Mouse (Mus musculus) thymus, adult 2 months (tissue): Measurements from ENCODE around the gene Shank2. TPM values are rescaled to one million over a fixed set of nuclear protein-coding genes. Genes with fewer than 3 reads are reported as not detected.

Experiments
- DNase-seq: peaks from one replicate; pipeline ENCODE4 v3.0.0; 2021
- H3K27ac ChIP-seq: fragments of 200-500 bp; 2 replicates; pipeline ENCODE4 v1.5.1; 2012; ENCODE audit warnings: low read length, control low read depth; ENCODE audit not compliant: control insufficient read depth, insufficient read depth
- H3K27me3 ChIP-seq: fragments of 200-500 bp; 2 replicates; pipeline ENCODE4 v1.6.1; 2012; ENCODE audit warnings: mild to moderate bottlenecking, low read length, moderate library complexity, mixed read lengths; ENCODE audit not compliant: control insufficient read depth, insufficient read depth
- H3K36me3 ChIP-seq: fragments of 200-500 bp; 2 replicates; pipeline ENCODE4 v1.6.1; 2012; ENCODE audit warnings: mild to moderate bottlenecking, low read length, moderate library complexity; ENCODE audit not compliant: control insufficient read depth, insufficient read depth
- H3K4me1 ChIP-seq: fragments of 200-500 bp; replicated peaks from 2 replicates; pipeline ENCODE4 v1.6.1; 2012; ENCODE audit warnings: low read length; ENCODE audit not compliant: control insufficient read depth, insufficient read depth
- H3K4me3 ChIP-seq: fragments of 200-500 bp; 2 replicates; pipeline ENCODE4 v1.5.1; 2012; ENCODE audit warnings: mild to moderate bottlenecking, low read length, control low read depth, moderate library complexity; ENCODE audit not compliant: control insufficient read depth, insufficient read depth
- CTCF ChIP-seq: fragments of 200-500 bp; IDR thresholded peaks from 2 replicates; pipeline ENCODE4 v1.5.1; 2012; ENCODE audit warnings: mild to moderate bottlenecking, control low read depth, low read length, moderate library complexity, borderline replicate concordance; ENCODE audit not compliant: control insufficient read depth, poor library complexity, insufficient read depth; ENCODE audit errors: extremely low read depth
- POLR2A ChIP-seq: fragments of 200-500 bp; IDR thresholded peaks from 2 replicates; pipeline ENCODE4 v1.6.1; 2012; ENCODE audit warnings: mild to moderate bottlenecking, low read length, control low read depth, moderate library complexity; ENCODE audit not compliant: control insufficient read depth, poor library complexity, insufficient read depth; ENCODE audit errors: extremely low read depth
- WGBS: fragments of 180-500 bp; shearing (Covaris S2); methylation state at CpG from one replicate; pipeline ENCODE4 v1.1.7; 2018; 5-methylcytosine and 5-hydroxymethylcytosine counted together
- polyA plus RNA-seq: library from polyadenylated mRNA; depleted of rRNA; stranded (reverse); fragments of >200 nt; gene quantifications from 2 replicates; pipeline ENCODE4 v1.2.3, GENCODE M21; 2012; rRNA removed

The Shank2 gene
- 1.8 and 2.8 TPM in 2 replicates for polyA plus RNA-seq

- DNase-seq = no peak
- Histone ChIP-seq H3K27me3 (no peaks in the 10 kb centered on the region), H3K4me3 (no peak within 1 kb of the TSS), H3K4me1 (no peaks in the 10 kb centered on the region), H3K27ac (no peak within 1 kb of the TSS), H3K36me3 (no peaks in the 10 kb centered on the region)
- WGBS = 93% methylated on average over 3 of the region's 3 CpGs
- no peak for TF ChIP-seq CTCF
- TF ChIP-seq POLR2A = no peak
These were observed at the start of gene Shank2 for GRCm38 (mm10) chr7:144001628-144002027. Gene Shank2 (plus strand): TSS chr7:144001928.

GRCm38 (mm10) chr7:143952130-143952529 is 49.6 kb upstream of the Shank2 start:
- TF ChIP-seq CTCF (no peak), POLR2A (no peak)
- Histone ChIP-seq H3K27me3 (no peaks in the 10 kb centered on the region), H3K4me1 (no peaks in the 10 kb centered on the region), H3K36me3 (no peaks in the 10 kb centered on the region), H3K27ac (no peak overlapping the region), H3K4me3 (no peak overlapping the region)
- no peak for DNase-seq
- 78% methylated on average over 3 of the region's 3 CpGs for WGBS

GRCm38 (mm10) chr7:143956575-143957295 is 45.0 kb upstream of the Shank2 start:
- Histone ChIP-seq H3K4me1 (no peaks in the 10 kb centered on the region), H3K27ac (no peak overlapping the region), H3K36me3 (no peaks in the 10 kb centered on the region), H3K27me3 (no peaks in the 10 kb centered on the region), H3K4me3 (no peak overlapping the region)
- no peak for TF ChIP-seq CTCF
- TF ChIP-seq POLR2A = no peak
- DNase-seq = no peak
- WGBS = 89% methylated on average over 6 of the region's 6 CpGs

- Histone ChIP-seq H3K27ac (no peak overlapping the region), H3K4me1 (no peaks in the 10 kb centered on the region), H3K36me3 (no peaks in the 10 kb centered on the region), H3K4me3 (no peak overlapping the region), H3K27me3 (no peaks in the 10 kb centered on the region)
- TF ChIP-seq CTCF = no peak
- TF ChIP-seq POLR2A = no peak
- WGBS = 70% methylated on average over 11 of the region's 11 CpGs
- no peak for DNase-seq
These were observed 43.6 kb upstream of the Shank2 start for GRCm38 (mm10) chr7:143958030-143958565.

- no peak for TF ChIP-seq CTCF
- no peak for TF ChIP-seq POLR2A
- Histone ChIP-seq H3K36me3 (no peaks in the 10 kb centered on the region), H3K4me1 (no peaks in the 10 kb centered on the region), H3K27ac (no peak overlapping the region), H3K27me3 (no peaks in the 10 kb centered on the region), H3K4me3 (no peak overlapping the region)
- WGBS = 93% methylated on average over 5 of the region's 5 CpGs
- DNase-seq = no peak
These were observed 37.9 kb upstream of the Shank2 start for GRCm38 (mm10) chr7:143963813-143964212.

GRCm38 (mm10) chr7:143966621-143967020 is 35.1 kb upstream of the Shank2 start:
- whole genome bisulfite sequencing = 89% methylated on average over 7 of the region's 7 CpGs
- H3K27ac ChIP-seq = no peak overlapping the region
- H3K36me3 ChIP-seq = no peaks in the 10 kb centered on the region
- H3K4me3 ChIP-seq = no peak overlapping the region
- H3K4me1 ChIP-seq = no peaks in the 10 kb centered on the region
- DNase-seq = no peak
- TF ChIP-seq CTCF = no peak
- no peak for TF ChIP-seq POLR2A
- H3K27me3 ChIP-seq = no peaks in the 10 kb centered on the region

- Histone ChIP-seq H3K27ac (no peak overlapping the region), H3K4me3 (no peak overlapping the region)
These were observed 24.3 kb upstream of the Shank2 start for GRCm38 (mm10) chr7:143977491-143977830.

More at GRCm38 (mm10) chr7:143977491-143977830, 24.3 kb upstream of the Shank2 start:
- Histone ChIP-seq H3K4me1 (peaks cover 5% of the 10 kb centered on the region; the same call in 1 of the 2 replicates), H3K36me3 (no peaks in the 10 kb centered on the region), H3K27me3 (peaks cover 5% of the 10 kb centered on the region)
- TF ChIP-seq POLR2A (no peak), CTCF (no peak)
- no peak for DNase-seq
- 19% methylated on average over 5 of the region's 5 CpGs for WGBS
